Mouse (Mus musculus) cerebellum, adult 2 months (tissue): ENCODE measurements around the gene Pmepa1.

Experiments
- CTCF ChIP-seq: fragments of 200-500 bp; IDR thresholded peaks from 2 replicates; pipeline ENCODE4 v1.5.1; 2011; ENCODE audit warnings: low read depth, mild to moderate bottlenecking, control low read depth, low read length, moderate library complexity, borderline replicate concordance; ENCODE audit not compliant: insufficient read depth
- POLR2A ChIP-seq: fragments of 200-500 bp; IDR thresholded peaks from 2 replicates; pipeline ENCODE4 v1.6.1; 2011; ENCODE audit warnings: low read length, control low read depth, borderline replicate concordance; ENCODE audit not compliant: insufficient read depth

DNA sequence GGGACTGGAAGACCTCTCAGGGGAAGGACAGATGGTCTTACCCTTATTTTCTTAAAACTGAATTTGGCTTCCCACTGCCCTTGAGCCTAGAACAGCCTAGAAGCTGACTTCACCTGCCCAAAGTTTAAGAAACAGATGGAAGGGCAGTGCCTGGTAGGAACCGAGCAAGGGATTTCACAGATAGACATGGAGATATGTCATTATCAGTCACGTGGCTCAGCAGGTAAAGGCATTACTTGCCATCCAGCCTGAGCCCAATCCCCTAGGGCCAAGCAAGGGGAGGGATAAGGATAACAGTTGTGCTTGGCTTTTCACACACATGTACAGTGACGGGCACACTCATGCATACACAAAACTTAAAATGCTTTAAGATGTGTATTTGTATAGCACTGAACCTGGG is 8.8 kb downstream of the Pmepa1 start:
- TF ChIP-seq CTCF (no peak), POLR2A (no peak)
